Mouse (Mus musculus): Measurements from ENCODE around the gene Terb2. TPM values are rescaled to one million over a fixed set of nuclear protein-coding genes. Genes with fewer than 3 reads are reported as not detected.

Gene Terb2
- total RNA-seq, 2 experiments from 2014 or later, result not detected

- intact Hi-C loops (cut with DNase I), result no loop called here
- DNase-seq, result no peak
Measured at GRCm38 (mm10) chr2:122223654-122224053, 37.6 kb downstream of the Terb2 start.

- intact Hi-C loops (cut with DNase I), result no loop called here
- DNase-seq, result no peak
Measured at GRCm38 (mm10) chr2:122230395-122230794, 44.3 kb downstream of the Terb2 start.

GRCm38 (mm10) chr2:122231616-122232015, 45.5 kb downstream of the Terb2 start:
- intact Hi-C loops (cut with DNase I), result no loop called here
- no peak for DNase-seq

DNA sequence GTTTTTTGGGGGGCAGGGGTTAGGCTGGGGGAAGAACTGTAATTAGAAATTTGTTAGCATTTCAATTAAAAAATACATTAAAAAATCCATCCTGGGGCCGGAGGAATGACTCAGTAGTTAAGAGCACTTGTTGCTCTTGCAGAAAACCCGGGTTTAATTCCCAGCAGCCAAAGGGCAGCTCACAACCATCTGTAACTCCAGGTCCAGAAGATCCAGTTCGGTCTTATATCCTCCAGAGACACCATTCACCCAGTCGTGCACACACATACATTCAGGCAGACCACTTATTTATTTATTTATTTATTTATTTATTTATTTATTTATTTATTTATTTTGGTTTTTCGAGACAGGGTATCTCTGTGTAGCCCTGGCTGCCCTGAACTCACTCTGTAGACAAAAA, 47.3 kb downstream of the Terb2 start:
- DNase-seq, result no peak
- intact Hi-C loops (cut with DNase I), result no loop called here

DNA sequence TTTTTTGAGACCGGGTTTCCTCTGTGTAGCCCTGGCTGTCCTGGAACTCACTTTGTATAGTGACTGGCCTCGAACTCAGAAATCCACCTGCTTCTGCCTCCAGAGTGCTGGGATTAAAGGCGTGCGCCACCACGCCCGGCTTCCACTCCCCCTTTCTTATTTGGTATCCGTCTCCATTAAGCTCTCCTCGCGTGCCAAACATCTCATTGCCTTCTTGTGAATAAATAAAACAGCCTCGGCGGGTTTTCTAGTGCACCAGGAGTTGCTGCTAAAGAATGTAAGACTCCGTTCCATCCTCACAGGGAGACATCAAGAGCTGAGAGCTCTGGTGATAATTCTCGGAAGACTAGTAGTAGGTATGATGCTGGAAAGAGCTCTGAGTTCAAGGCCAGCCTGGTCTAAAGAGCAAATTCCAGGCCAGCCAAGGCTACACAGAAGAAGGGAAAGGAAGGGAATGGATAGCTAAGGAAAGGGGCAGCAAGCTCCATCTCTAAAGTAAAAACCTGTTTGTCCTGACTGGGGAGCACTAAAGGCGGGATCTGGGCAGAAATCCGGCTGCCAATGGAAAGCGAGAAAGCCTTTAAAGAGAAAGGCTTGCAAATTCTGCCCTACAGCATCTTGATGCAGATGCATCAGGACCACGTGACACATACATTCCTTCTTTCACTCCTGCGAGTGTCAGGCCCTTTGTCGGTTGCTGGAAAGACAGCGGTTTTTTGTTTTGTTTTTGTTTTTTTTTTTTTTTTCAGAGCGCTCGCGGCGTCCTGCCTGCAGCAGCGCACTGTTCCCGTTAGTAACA, 47.9 kb downstream of the Terb2 start:
- peak; percentile 7 for DNase-seq
- intact Hi-C loops (cut with DNase I), result no loop called here

DNA sequence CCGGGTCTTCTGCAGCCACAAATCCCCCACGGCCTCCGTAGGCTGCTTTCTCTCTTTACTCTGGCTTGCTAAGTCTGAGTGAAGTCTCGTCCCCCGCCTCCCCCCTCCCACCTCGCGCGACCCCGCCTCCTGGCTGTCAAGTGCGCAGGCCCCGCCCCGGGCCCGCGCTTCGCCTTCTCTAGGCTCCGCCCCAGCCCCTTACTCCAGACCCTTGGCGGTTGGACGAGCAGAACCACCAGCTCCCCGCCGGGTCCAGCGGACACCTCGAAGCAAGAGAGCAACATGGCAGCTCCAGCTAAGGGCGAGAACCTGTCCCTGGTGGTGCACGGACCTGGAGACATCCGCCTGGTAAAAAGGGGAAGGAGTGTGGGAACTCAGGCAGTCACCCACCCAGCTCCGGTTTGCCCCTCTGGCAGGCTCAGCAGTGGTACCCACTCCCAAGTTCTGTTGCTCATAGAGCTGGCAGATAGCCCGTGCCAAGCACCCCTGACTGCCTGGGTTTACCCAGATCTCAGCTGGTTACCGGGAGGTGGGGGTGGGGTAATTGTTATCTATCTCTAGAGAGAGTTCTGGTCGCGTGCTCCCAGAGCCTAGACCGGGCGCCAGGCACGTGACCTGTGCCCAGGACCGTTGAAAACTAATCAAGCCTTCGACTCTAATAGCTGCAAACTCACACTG, 48.7 kb downstream of the Terb2 start, which contains the start of gene Sord:
Sord (plus strand) TSS at position 139 of the 678 bp plus-strand sequence.
- intact Hi-C loops (cut with DNase I), result no loop called here
- peak; percentile 90 for DNase-seq

DNA sequence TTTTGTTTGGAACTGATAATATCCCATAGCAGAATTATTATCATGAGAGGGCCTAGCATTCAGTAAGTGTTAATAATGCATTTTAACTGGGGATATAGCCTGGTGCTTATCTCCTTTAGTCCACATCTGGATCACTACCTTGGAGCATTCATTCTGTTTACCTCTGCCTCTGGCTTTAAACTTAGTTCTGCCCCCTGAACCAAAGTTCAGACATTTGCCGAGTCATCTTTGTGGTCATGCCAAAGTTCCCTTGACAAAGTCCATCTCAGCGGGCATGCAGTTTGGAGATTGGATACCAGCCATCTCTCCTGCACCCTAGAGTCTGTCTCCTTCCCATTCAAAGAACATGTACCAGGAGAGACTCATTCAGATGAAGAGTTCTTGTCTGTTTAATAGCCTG, 49.4 kb downstream of the Terb2 start:
- intact Hi-C loops (cut with DNase I), result no loop called here
- no peak for DNase-seq

DNA sequence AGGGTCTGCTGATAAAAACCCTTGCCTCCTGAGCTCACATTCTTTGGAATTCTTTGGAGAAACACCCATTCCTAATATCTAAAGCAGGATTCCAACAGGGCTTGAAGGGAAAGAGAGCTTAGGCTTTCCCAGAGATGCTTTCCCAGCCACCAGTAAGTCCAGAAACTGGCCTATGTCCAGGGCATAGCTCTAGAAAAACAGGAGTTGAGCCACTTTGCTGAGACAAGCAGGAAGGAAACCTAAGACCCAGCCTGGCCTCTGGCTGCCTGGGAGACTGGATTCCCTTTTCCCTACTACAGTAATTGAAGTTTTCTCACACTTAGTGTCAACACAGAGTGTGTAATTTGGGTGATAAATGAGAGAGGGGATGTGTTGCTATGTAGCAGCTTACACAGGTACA, 50.2 kb downstream of the Terb2 start:
- no peak for DNase-seq
- intact Hi-C loops (cut with DNase I), result no loop called here

GRCm38 (mm10) chr2:122237891-122238470, 51.9 kb downstream of the Terb2 start:
- peak; percentile 11 for DNase-seq
- intact Hi-C loops (cut with DNase I), result no loop called here

- intact Hi-C loops (cut with DNase I), result no loop called here
Measured at GRCm38 (mm10) chr2:122240735-122241134, 54.7 kb downstream of the Terb2 start.

GRCm38 (mm10) chr2:122241226-122241625, 55.2 kb downstream of the Terb2 start:
- no peak for DNase-seq
- intact Hi-C loops (cut with DNase I), result no loop called here

More at GRCm38 (mm10) chr2:122240735-122241134, 54.7 kb downstream of the Terb2 start:
- no peak for DNase-seq

DNA sequence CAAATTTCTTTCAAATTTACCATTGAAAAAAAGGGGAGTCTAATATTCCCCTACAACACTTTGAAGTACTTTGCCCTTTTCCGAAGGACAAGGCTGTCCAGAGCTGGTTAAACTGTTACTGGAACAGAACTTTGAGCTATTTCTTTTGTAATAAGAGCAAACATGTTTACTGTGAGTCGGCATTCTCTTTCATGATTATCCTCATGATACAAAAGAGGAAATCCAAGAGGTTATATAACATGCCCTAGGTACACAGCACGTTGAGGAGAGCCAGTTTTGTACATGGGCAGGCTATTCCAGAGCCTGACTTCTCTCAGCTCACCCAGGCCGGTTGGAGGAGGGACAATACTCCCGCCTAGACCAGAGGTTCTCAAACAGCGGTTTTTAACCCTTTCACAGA, 55.9 kb downstream of the Terb2 start:
- intact Hi-C loops (cut with DNase I), result no loop called here
- DNase-seq, result no peak

DNA sequence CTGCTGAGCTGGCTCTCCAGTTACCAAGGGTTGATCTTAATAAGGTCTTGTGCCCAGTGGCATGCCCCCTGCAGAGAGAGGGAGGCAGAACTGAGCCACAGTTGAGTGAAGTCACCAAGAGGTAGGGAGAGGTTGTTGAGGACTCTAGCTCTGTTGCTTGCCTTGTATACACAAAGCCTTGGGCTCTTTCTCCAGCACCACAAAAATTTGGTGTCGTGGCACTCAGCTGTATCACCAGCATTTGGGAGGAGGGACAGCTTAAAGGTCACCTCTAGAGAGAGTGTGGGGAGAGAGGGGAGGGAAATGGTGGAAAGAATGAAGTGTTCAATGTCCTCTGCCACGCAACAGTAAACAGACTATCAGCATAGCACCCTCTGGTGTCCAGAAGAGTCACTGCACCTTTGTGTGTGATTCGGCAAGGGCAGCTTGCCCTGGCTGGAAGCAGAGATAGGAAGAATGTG, 57.6 kb downstream of the Terb2 start:
- peak; percentile 63 for DNase-seq
- intact Hi-C loops (cut with DNase I), result no loop called here

DNA sequence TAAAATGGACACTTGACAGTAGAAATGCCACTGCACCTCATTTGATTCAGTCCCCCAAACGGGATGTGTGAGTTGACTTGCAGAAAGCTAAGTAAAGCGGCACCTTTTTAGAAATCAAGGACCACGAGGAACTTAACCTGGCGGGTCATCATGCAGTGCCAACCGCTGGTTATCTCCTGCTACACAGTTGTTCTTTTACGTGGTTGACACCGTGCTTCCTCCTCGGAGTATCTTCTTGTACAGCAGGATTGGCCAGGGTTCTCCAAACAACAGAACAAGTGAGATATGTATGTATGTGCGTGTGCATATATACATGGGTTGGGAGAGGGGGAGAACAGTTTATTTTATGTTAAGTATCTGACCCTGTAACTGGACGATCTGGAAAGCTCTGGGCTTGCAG, 61.7 kb downstream of the Terb2 start:
- DNase-seq, result no peak
- intact Hi-C loops (cut with DNase I), result no loop called here

DNA sequence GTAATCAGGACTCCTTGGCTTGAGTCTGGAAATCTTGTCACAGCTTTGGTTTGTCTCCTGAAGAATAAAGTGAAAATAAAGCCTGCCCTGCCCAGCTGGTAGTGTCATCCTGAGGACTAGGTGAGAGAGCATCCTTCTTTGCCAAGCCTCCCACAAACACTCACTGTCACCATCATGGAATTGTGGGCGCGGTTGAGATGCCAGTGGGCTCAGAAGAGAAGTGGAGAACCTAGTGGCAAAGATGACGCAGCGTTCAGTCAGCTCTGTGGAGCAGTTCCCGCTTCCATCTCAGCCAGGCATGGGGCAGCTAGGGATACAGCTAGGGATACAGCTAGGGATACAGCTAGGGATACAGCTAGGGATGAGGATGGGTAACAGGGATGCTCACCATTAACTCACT, 69.9 kb downstream of the Terb2 start:
- intact Hi-C loops (cut with DNase I), result no loop called here
- DNase-seq, result no peak

Other genes with a start within 250 kb of the Terb2 start
- 10 to 100 TPM; 46.1 to 57.0 TPM for gene Ctdspl2, start 230.3 kb upstream of the Terb2 start, total RNA-seq (2021)
- under 1 TPM; 0.44 to 0.68 TPM for gene Mageb3, start 230.2 kb upstream of the Terb2 start, total RNA-seq (2021)
- gene Eif3j1, start 157.7 kb upstream of the Terb2 start, total RNA-seq (2021), result 10 to 100 TPM; 17.4 to 18.7 TPM
- 10 to 100 TPM; 23.3 to 23.7 TPM for gene Spg11, start 67.9 kb upstream of the Terb2 start, total RNA-seq (2021)
- gene B2m, start 38.6 kb upstream of the Terb2 start, total RNA-seq (2021), result 10 to 100 TPM; 38.3 to 42.6 TPM
- gene Trim69, start 25.6 kb upstream of the Terb2 start, total RNA-seq (2021), result not detected
- not detected for gene Patl2, start 83 bp upstream of the Terb2 start, total RNA-seq (2021)
- gene Sord, start 48.5 kb downstream of the Terb2 start, total RNA-seq (2021), result 10 to 100 TPM; 14.9 to 16.0 TPM
- under 1 TPM; 0.22 to 0.58 TPM for gene Duox2, start 112.2 kb downstream of the Terb2 start, total RNA-seq (2021)
- gene Duoxa2, start 112.6 kb downstream of the Terb2 start, total RNA-seq (2021), result under 1 TPM; 0.36 to 0.40 TPM
- gene Duoxa1, start 127.5 kb downstream of the Terb2 start, total RNA-seq (2021), result under 1 TPM; 0.40 to 0.66 TPM
- gene Duox1, start 129.4 kb downstream of the Terb2 start, total RNA-seq (2021), result under 1 TPM; 0.12 to 0.36 TPM
- 10 to 100 TPM; 54.9 to 56.9 TPM for gene Shf, start 182.9 kb downstream of the Terb2 start, total RNA-seq (2021)
- under 1 TPM in 1 of 2 experiments, not detected in 1; 0.20 TPM for gene Slc28a2, start 240.2 kb downstream of the Terb2 start, total RNA-seq (2021)

Data from left cerebral cortex, postnatal 4 days (tissue).